Mouse (Mus musculus) liver, adult 2 months (tissue): ENCODE data around the gene Dnah8.

ENCODE experiments used
- CTCF ChIP-seq: fragments of 200-500 bp; IDR thresholded peaks from 2 replicates; pipeline ENCODE4 v1.5.1; 2011; ENCODE audit warnings: low read depth, low read length, control low read depth
- POLR2A ChIP-seq: fragments of 200-500 bp; IDR thresholded peaks from 2 replicates; pipeline ENCODE4 v1.6.1; 2011; ENCODE audit warnings: low read length, control low read depth; ENCODE audit not compliant: insufficient read depth; ENCODE audit errors: extremely low read depth

DNA sequence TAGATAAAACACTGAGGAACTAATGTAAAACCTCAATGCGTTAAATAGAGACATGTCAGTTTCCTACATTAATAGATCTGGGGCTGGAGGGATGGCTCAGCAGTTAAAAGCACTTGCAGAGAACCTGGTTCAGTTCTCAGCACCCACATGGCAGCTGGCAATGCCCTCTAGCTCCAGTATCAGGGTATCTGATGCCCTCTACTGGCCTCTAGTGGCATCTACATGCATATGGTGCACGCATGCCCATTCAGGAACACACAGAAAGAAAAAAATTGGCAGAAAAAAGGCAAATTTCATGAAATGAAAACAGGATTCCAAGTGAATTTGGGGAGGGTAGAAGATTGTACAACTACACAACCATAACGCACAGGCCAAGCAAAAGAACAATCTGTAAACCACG, 136.2 kb downstream of the Dnah8 start:
- TF ChIP-seq POLR2A (no peak), CTCF (no peak)
